Mouse (Mus musculus) ovary, postnatal 14 days (tissue): ENCODE data around the gene AI182371.
A peak's percentile ranks its signal among the peaks of the same experiment; 100 is the strongest.

Experiments used
- DNase-seq: peaks from one replicate; pipeline ENCODE4 v3.0.0; 2022; ENCODE audit warnings: low spot score

AI182371 gene

GRCm38 (mm10) chr2:35101443-35101842 lies at the start of gene AI182371:
Gene AI182371, minus strand, starts transcription at chr2:35101543.
- DNase-seq: no peak

GRCm38 (mm10) chr2:35148806-35149205 lies 47.5 kb upstream of the AI182371 start:
- no peak for DNase-seq

GRCm38 (mm10) chr2:35141673-35142072 lies 40.3 kb upstream of the AI182371 start:
- no peak for DNase-seq

- DNase-seq: no peak
Measured at GRCm38 (mm10) chr2:35138576-35138975, 37.2 kb upstream of the AI182371 start.

GRCm38 (mm10) chr2:35133891-35134290 lies 32.5 kb upstream of the AI182371 start:
- no peak for DNase-seq

- DNase-seq: no peak
Measured at GRCm38 (mm10) chr2:35132662-35133055, 31.3 kb upstream of the AI182371 start.

- DNase-seq: peak; percentile 95
Measured at GRCm38 (mm10) chr2:35131991-35132661, 30.8 kb upstream of the AI182371 start.

GRCm38 (mm10) chr2:35131491-35131890 lies 30.1 kb upstream of the AI182371 start:
- no peak for DNase-seq

- no peak for DNase-seq
Measured at GRCm38 (mm10) chr2:35124716-35125115, 23.4 kb upstream of the AI182371 start.

GRCm38 (mm10) chr2:35110521-35110920 lies 9.2 kb upstream of the AI182371 start:
- no peak for DNase-seq

GRCm38 (mm10) chr2:35109924-35110304 lies 8.6 kb upstream of the AI182371 start:
- DNase-seq: no peak

GRCm38 (mm10) chr2:35109141-35109923 lies 8.0 kb upstream of the AI182371 start, which contains the start of gene Cntrl:
Gene Cntrl, plus strand, starts transcription at chr2:35109492.
- DNase-seq: peak; percentile 93

GRCm38 (mm10) chr2:35108712-35109111 lies 7.4 kb upstream of the AI182371 start:
- peak; percentile 20 for DNase-seq

- peak; percentile 20 for DNase-seq
Measured at GRCm38 (mm10) chr2:35107984-35108635, 6.8 kb upstream of the AI182371 start.

GRCm38 (mm10) chr2:35104843-35105242 lies 3.5 kb upstream of the AI182371 start:
- no peak for DNase-seq

- no peak for DNase-seq
Measured at GRCm38 (mm10) chr2:35103558-35103957, 2.2 kb upstream of the AI182371 start.

- DNase-seq: no peak
Measured at GRCm38 (mm10) chr2:35102777-35103176, 1.4 kb upstream of the AI182371 start.

- DNase-seq: no peak
Measured at GRCm38 (mm10) chr2:35100529-35100928, 814 bp downstream of the AI182371 start.

- no peak for DNase-seq
Measured at GRCm38 (mm10) chr2:35087418-35087817, 13.9 kb downstream of the AI182371 start.

- no peak for DNase-seq
Measured at GRCm38 (mm10) chr2:35079166-35079565, 22.2 kb downstream of the AI182371 start.

- no peak for DNase-seq
Measured at GRCm38 (mm10) chr2:35074328-35074727, 27.0 kb downstream of the AI182371 start.

GRCm38 (mm10) chr2:35072547-35072946 lies 28.8 kb downstream of the AI182371 start:
- no peak for DNase-seq

GRCm38 (mm10) chr2:35070275-35070674 lies 31.1 kb downstream of the AI182371 start:
- no peak for DNase-seq
